Mouse (Mus musculus) kidney, postnatal 0 days (tissue): ENCODE measurements around the gene Bloc1s5. TPM values are rescaled to one million over a fixed set of nuclear protein-coding genes. Genes with fewer than 3 reads are reported as not detected.
"Not testable (repeated sequence)": the region's sequence is repeated elsewhere in the genome, so short reads cannot be mapped to it uniquely, and the experiment has no call there.

Experiments used
- ATAC-seq: fragments of 200-750 bp; cut with Nextera tagmentation; replicated peaks from 2 replicates; pipeline ENCODE4 v1.8.0; 2017; ENCODE audit warnings: low read depth, moderate number of reproducible peaks, moderate TSS enrichment, moderate library complexity; ENCODE audit not compliant: low FRiP score
- DNase-seq: peaks from one replicate; pipeline ENCODE4 v3.0.0-alpha.2; 2016; ENCODE audit warnings: low spot score
- H3K27ac ChIP-seq: fragments of 300-500 bp; sonication (generic); 2 replicates; pipeline ENCODE4 v1.5.1; 2014; ENCODE audit warnings: mild to moderate bottlenecking
- H3K27me3 ChIP-seq: fragments of 300-500 bp; sonication (generic); 2 replicates; pipeline ENCODE4 v1.6.1; 2014; ENCODE audit warnings: low read length, mixed read lengths; ENCODE audit not compliant: insufficient read depth
- H3K36me3 ChIP-seq: fragments of 300-500 bp; sonication (generic); 2 replicates; pipeline ENCODE4 v1.6.1; 2014; ENCODE audit warnings: low read length, mixed read lengths; ENCODE audit not compliant: insufficient read depth
- H3K4me1 ChIP-seq: fragments of 300-500 bp; sonication (generic); replicated peaks from 2 replicates; pipeline ENCODE4 v1.6.1; 2014; ENCODE audit warnings: antibody characterized with exemption, low read length, mixed read lengths; ENCODE audit not compliant: insufficient read depth
- H3K4me2 ChIP-seq: fragments of 300-500 bp; sonication (generic); 2 replicates; pipeline ENCODE4 v1.6.1; 2014; ENCODE audit warnings: mild to moderate bottlenecking, low read length, moderate library complexity, mixed read lengths
- H3K4me3 ChIP-seq: fragments of 300-500 bp; sonication (generic); replicated peaks from 2 replicates; pipeline ENCODE4 v1.5.1; 2014; ENCODE audit warnings: low read depth, low read length
- H3K9ac ChIP-seq: fragments of 300-500 bp; sonication (generic); 2 replicates; pipeline ENCODE4 v1.6.1; 2014; ENCODE audit warnings: low read depth, low read length
- H3K9me3 ChIP-seq: fragments of 300-500 bp; sonication (generic); replicated peaks from 2 replicates; pipeline ENCODE4 v1.6.1; 2016; ENCODE audit warnings: low read length, inconsistent platforms, mixed read lengths
- CTCF ChIP-seq: IDR thresholded peaks from 2 replicates; pipeline ENCODE4 v1.5.1; 2016; ENCODE audit warnings: antibody characterized with exemption, low read depth, mild to moderate bottlenecking, moderate library complexity
- WGBS: fragments of 180-500 bp; shearing (Covaris S2); extraction: QIAGEN DNeasy Blood & Tissue Kit; methylation state at CpG from one replicate; pipeline ENCODE4 v1.1.7; 2014; 5-methylcytosine and 5-hydroxymethylcytosine counted together
- polyA plus RNA-seq: library from polyadenylated mRNA; unstranded; fragments of >200 nt; fragmentation: Nextera tagmentation; extraction: Ambion mirVana; gene quantifications from 2 replicates; pipeline ENCODE4 v1.2.1, GENCODE M21; 2015

Bloc1s5 gene
- polyA plus RNA-seq, 1 experiment from 2014 or later, result 21.8 TPM

DNA sequence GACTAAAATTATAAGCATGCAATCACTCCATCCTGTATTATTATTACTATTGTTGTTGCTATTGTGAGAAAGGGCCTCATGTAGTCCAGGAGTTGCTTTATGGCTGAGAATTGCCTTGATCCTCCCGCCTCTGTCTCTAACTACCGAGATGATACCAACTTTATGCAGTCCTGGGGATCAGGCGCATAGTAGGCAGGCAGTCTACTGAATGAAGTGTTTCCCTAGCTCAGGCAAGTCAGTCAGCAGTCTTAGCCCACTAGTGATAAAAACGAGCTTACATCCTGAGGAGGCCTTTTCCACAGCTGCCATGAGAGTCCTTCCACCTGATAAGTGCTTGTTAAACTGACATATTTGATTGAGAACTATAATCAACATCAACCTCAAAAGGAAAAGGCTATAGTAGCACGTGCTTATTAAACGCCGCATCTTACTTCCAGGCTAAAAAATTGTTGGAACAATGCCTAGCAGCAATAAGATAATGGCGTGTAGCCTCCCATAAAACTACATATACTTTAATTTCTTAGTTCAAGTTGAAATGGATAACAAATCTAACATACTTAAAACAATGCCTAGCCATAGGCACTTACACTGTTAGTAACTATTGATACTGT is 10.5 kb downstream of the Bloc1s5 start:
- no peak overlapping the region for H3K9ac ChIP-seq
- WGBS, result 89% methylated on average over 8 of the region's 8 CpGs
- no peak overlapping the region for H3K4me2 ChIP-seq
- DNase-seq, result no peak
- no peaks in the 10 kb centered on the region for H3K36me3 ChIP-seq
- ATAC-seq, result no peak
- H3K4me1 ChIP-seq, result no peaks in the 10 kb centered on the region
- H3K27ac ChIP-seq, result no peak overlapping the region
- H3K9me3 ChIP-seq, result no peaks in the 10 kb centered on the region
- no peaks in the 10 kb centered on the region for H3K27me3 ChIP-seq
- no peak for TF ChIP-seq CTCF
- no peak overlapping the region for H3K4me3 ChIP-seq

DNA sequence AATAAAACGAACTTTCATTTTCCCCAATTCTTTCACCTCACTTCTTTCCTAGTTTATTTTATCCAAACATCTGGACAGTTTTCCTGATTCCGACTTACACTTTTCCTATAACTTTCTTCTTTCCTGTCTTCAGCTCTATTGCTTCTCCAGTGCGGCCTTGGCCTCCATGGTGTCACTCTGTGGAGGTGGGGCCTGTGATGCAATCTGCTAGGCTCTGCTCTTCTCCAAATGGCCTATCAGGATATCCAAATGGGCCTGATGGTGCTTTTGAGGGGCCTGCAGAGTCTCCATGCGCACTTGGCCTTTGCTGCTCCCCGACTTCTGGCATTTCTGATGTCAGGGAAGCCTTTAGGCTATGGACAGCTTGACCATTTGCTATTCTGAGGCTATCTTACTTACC is 11.6 kb downstream of the Bloc1s5 start:
- DNase-seq (no peak), ATAC-seq (no peak)
- TF ChIP-seq CTCF, result no peak
- Histone ChIP-seq H3K4me3 (no peak overlapping the region), H3K4me1 (no peaks in the 10 kb centered on the region), H3K9ac (no peak overlapping the region), H3K27ac (no peak overlapping the region), H3K27me3 (no peaks in the 10 kb centered on the region), H3K36me3 (no peaks in the 10 kb centered on the region), H3K4me2 (no peak overlapping the region), H3K9me3 (no peaks in the 10 kb centered on the region)
- 92% methylated on average over 5 of the region's 5 CpGs for WGBS

DNA sequence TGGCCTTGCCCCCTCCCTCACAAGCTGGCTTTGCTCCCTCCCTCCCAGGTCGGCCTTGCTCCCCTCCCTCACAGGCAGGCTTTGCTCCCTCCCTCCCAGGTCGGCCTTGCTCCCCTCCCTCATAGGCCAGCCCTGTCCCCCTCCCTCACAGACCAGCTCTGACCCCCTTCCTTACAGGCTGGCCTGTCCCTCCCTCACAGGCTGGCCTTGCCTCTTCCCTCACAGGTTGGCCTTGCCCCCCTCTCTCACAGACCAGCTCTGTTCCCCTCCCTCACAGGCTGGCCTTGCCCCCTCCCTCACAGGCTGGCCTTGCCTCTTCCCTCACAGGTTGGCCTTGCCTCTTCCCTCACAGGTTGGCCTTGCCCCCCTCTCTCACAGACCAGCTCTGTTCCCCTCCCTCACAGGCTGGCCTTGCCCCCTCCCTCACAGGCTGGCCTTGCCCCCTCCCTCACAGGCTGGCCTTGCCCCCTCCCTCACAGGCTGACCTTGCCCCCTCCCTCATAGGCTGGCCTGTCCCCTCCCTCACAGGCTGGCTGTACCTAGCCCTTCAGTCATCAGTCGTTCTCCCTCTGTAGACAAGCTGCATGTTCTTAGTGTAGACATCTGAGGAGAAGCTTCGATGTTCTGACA is 16.8 kb downstream of the Bloc1s5 start:
- WGBS, result 51% methylated on average over 4 of the region's 4 CpGs
- not testable (repeated sequence) for H3K4me1 ChIP-seq, ATAC-seq, H3K36me3 ChIP-seq, H3K27me3 ChIP-seq, H3K4me2 ChIP-seq, H3K9ac ChIP-seq, H3K4me3 ChIP-seq, DNase-seq, H3K27ac ChIP-seq, H3K9me3 ChIP-seq

DNA sequence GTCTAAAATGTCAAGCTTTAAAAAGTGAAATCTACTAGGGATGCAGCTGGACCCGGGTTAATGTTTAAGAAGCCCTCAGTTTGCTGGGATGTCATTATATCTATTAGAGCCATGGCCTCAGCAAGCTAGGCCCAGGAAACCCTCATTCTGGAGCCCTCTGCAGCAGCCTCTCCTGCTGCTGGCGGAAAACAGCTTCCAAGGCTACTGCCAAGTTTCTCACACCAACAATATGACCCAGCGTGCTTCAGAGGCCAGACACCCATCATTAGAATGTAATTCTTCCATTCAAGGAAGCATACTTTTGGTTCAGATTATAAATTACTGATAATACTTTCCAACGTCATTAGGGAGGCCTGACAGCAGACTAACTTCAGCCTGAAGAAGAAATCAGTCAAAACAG is 18.0 kb downstream of the Bloc1s5 start:
- Histone ChIP-seq H3K9me3 (no peaks in the 10 kb centered on the region), H3K4me2 (no peak overlapping the region), H3K36me3 (peaks cover 8% of the 10 kb centered on the region; the same call in 1 of the 2 replicates), H3K4me1 (no peaks in the 10 kb centered on the region), H3K4me3 (no peak overlapping the region), H3K27me3 (no peaks in the 10 kb centered on the region), H3K27ac (no peak overlapping the region; the same call in 1 of the 2 replicates), H3K9ac (no peak overlapping the region)
- 64% methylated on average over 4 of the region's 4 CpGs for WGBS
- ATAC-seq (no peak), DNase-seq (peak; percentile 45)
- TF ChIP-seq CTCF, result no peak

DNA sequence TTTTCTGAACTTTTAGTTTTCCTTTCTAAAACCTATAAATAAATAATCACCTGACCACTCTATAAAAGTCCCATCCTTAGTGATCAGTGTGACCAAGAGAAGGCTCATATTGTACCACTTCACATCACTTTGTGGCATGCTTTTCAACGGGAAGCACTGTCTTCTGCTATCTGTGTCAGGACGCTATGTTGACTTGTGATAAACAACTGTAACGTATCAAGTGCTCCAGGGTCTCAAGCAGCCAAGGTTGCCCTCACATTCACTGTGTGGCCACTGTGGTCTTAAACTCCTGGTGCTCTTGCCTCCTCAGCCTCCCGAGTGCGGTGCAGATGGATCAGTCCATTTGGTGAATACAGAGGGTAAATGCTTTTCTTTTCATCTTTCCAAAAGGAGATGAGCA is 19.3 kb downstream of the Bloc1s5 start:
- ATAC-seq, result no peak

DNA sequence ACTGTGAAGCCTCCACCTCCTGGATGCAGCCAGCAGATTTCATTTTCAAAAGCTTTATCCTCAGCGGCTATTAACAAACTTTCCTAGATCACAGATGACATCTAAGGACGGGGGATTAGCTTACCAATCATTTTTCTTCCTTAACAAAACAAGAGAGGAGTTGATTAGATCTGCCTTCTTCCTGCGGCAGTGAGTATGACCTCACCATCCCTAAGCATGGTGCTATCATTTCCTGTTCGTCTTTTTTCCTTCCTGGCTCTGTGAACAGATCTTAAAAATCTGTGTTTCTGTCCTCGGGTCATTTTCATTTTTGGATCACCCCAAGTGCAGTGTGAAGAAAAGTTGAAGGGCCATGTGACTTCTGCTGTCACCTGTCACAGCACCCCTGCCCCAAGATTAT is 20.6 kb downstream of the Bloc1s5 start:
- Histone ChIP-seq H3K4me2 (no peak overlapping the region), H3K4me1 (no peaks in the 10 kb centered on the region), H3K4me3 (no peak overlapping the region), H3K27me3 (no peaks in the 10 kb centered on the region), H3K9ac (no peak overlapping the region), H3K27ac (no peak overlapping the region), H3K36me3 (peaks cover 8% of the 10 kb centered on the region; the same call in 1 of the 2 replicates), H3K9me3 (no peaks in the 10 kb centered on the region)
- ATAC-seq, result no peak
- no peak for TF ChIP-seq CTCF
- 35% methylated on average over 5 of the region's 5 CpGs for WGBS
- DNase-seq, result no peak

More for the DNA sequence above, 19.3 kb downstream of the Bloc1s5 start:
- Histone ChIP-seq H3K27ac (no peak overlapping the region), H3K9me3 (no peaks in the 10 kb centered on the region), H3K4me3 (no peak overlapping the region), H3K36me3 (peaks cover 8% of the 10 kb centered on the region; the same call in 1 of the 2 replicates), H3K4me2 (no peak overlapping the region), H3K9ac (no peak overlapping the region), H3K4me1 (no peaks in the 10 kb centered on the region), H3K27me3 (no peaks in the 10 kb centered on the region)
- WGBS, result 84% methylated on average over 5 of the region's 5 CpGs
- no peak for DNase-seq
- TF ChIP-seq CTCF, result no peak
